Mouse (Mus musculus): ENCODE results near the gene Gba2. TPM values are rescaled to one million over a fixed set of nuclear protein-coding genes. Genes with fewer than 3 reads are reported as not detected.
"Not testable (repeated sequence)": the region's sequence is repeated elsewhere in the genome, so short reads cannot be mapped to it uniquely, and the experiment has no call there.

The Gba2 gene
- polyA plus RNA-seq, 1 experiment, result 0.70 TPM

- no peaks in the 10 kb centered on the region for H3K9me3 ChIP-seq (ENCODE audit: control insufficient read depth, low read length)
- H3K4me3 ChIP-seq (replicated peaks), result peak overlapping the region; percentile 3
- no peaks in the 10 kb centered on the region for H3K36me3 ChIP-seq (ENCODE audit: control insufficient read depth)
- peaks cover 73% of the 10 kb centered on the region for H3K4me1 ChIP-seq (ENCODE audit: control insufficient read depth)
- no peak for TF ChIP-seq GATA1 (IDR thresholded peaks at IDR 0.05; ENCODE audit: low read length)
- no peak; the same call in 2 of the 3 replicates for TF ChIP-seq TAL1 (IDR thresholded peaks at IDR 0.05; ENCODE audit: low read length)
- no peaks in the 10 kb centered on the region for H3K27me3 ChIP-seq (ENCODE audit: control insufficient read depth)
Measured at GRCm38 (mm10) chr4:43598650-43599380, 20.1 kb upstream of the Gba2 start.

DNA sequence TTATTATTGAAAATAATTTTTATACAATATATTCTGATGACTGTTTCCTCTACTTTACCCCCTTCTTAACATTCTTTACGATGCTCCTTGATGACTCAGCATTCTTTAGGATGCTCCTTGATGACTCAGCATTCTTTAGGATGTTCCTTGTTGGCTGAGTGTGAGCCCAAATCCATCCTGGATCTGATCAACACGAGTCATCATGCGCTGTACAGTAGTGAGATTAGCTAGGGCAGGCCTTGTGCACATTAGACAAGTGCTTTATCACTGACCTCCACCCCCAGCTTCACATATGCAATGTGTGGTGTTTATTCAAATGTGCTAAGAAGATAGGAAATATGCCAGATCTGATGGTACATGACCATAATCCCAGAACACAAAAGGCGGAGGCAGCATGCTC, 19.5 kb upstream of the Gba2 start:
- H3K27me3 ChIP-seq (ENCODE audit: control insufficient read depth), result no peaks in the 10 kb centered on the region
- no peak overlapping the region for H3K4me3 ChIP-seq (replicated peaks)
- TF ChIP-seq TAL1 (IDR thresholded peaks at IDR 0.05; ENCODE audit: low read length) (peak; percentile 75), GATA1 (IDR thresholded peaks at IDR 0.05; ENCODE audit: low read length) (peak; percentile 71)
- H3K4me1 ChIP-seq (ENCODE audit: control insufficient read depth), result peaks cover 69% of the 10 kb centered on the region
- no peaks in the 10 kb centered on the region for H3K36me3 ChIP-seq (ENCODE audit: control insufficient read depth)
- no peaks in the 10 kb centered on the region for H3K9me3 ChIP-seq (ENCODE audit: control insufficient read depth, low read length)

DNA sequence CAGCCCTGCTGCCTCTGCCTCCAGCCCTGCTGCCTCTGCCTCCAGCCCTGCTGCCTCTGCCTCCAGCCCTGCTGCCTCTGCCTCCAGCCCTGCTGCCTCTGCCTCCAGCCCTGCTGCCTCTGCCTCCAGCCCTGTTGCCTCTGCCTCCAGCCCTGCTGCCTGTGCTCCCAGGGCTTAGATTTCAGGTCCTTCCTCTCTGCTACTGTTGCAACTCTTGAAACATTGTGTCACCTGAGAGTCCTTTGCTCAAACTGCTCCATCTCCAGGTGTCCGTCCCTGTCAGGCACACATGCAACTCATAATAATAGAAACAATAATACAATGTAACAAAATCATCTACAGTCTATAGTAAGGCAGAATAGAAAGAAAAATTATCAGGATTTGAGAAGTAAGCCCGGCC, 17.9 kb upstream of the Gba2 start:
- H3K36me3 ChIP-seq (ENCODE audit: control insufficient read depth); H3K9me3 ChIP-seq (ENCODE audit: control insufficient read depth, low read length); H3K27me3 ChIP-seq (ENCODE audit: control insufficient read depth); H3K4me3 ChIP-seq (replicated peaks): not testable (repeated sequence)
- peaks cover 57% of the 10 kb centered on the region for H3K4me1 ChIP-seq (ENCODE audit: control insufficient read depth)

- Histone ChIP-seq H3K36me3 (ENCODE audit: control insufficient read depth) (no peaks in the 10 kb centered on the region), H3K4me1 (ENCODE audit: control insufficient read depth) (peaks cover 46% of the 10 kb centered on the region), H3K9me3 (ENCODE audit: control insufficient read depth, low read length) (no peaks in the 10 kb centered on the region), H3K27me3 (ENCODE audit: control insufficient read depth) (0 out of 2 replicates have a peak, but pooled peaks cover 3% of the 10 kb centered on the region), H3K4me3 (replicated peaks) (no peak overlapping the region)
- TF ChIP-seq TAL1 (IDR thresholded peaks at IDR 0.05; ENCODE audit: low read length), result no peak
- TF ChIP-seq GATA1 (IDR thresholded peaks at IDR 0.05; ENCODE audit: low read length), result no peak
Measured at GRCm38 (mm10) chr4:43593453-43593852, 14.8 kb upstream of the Gba2 start.

GRCm38 (mm10) chr4:43591961-43592360, 13.3 kb upstream of the Gba2 start:
- H3K27me3 ChIP-seq (ENCODE audit: control insufficient read depth), result peaks cover 8% of the 10 kb centered on the region
- TF ChIP-seq GATA1 (IDR thresholded peaks at IDR 0.05; ENCODE audit: low read length) (no peak), TAL1 (IDR thresholded peaks at IDR 0.05; ENCODE audit: low read length) (no peak)
- H3K36me3 ChIP-seq (ENCODE audit: control insufficient read depth), result no peaks in the 10 kb centered on the region
- H3K4me3 ChIP-seq (replicated peaks), result no peak overlapping the region
- H3K9me3 ChIP-seq (ENCODE audit: control insufficient read depth, low read length), result no peaks in the 10 kb centered on the region
- H3K4me1 ChIP-seq (ENCODE audit: control insufficient read depth), result peaks cover 42% of the 10 kb centered on the region

DNA sequence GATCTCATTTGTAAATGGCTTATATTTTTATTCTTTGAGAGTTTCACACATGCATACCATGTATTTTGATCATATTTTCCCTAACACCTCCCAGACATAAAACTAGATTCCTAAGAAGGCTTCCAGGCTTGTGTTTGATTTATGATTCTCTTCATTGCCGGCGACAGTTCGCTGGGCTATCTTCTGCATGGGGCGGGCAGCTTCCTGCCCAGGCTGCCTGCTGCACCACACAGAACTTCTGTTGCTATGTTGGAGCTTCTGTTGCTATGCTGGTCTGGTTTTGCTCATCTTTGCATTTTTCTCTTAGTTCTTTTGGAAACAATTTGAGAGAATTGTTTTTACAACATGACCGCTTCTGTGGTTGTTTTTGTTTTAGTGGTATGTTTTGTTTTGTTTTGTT, 12.9 kb upstream of the Gba2 start:
- H3K4me3 ChIP-seq (replicated peaks), result no peak overlapping the region
- no peaks in the 10 kb centered on the region for H3K36me3 ChIP-seq (ENCODE audit: control insufficient read depth)
- H3K4me1 ChIP-seq (ENCODE audit: control insufficient read depth), result peaks cover 40% of the 10 kb centered on the region
- TF ChIP-seq TAL1 (IDR thresholded peaks at IDR 0.05; ENCODE audit: low read length), result no peak
- no peak for TF ChIP-seq GATA1 (IDR thresholded peaks at IDR 0.05; ENCODE audit: low read length)
- peaks cover 8% of the 10 kb centered on the region for H3K27me3 ChIP-seq (ENCODE audit: control insufficient read depth)
- no peaks in the 10 kb centered on the region for H3K9me3 ChIP-seq (ENCODE audit: control insufficient read depth, low read length)

DNA sequence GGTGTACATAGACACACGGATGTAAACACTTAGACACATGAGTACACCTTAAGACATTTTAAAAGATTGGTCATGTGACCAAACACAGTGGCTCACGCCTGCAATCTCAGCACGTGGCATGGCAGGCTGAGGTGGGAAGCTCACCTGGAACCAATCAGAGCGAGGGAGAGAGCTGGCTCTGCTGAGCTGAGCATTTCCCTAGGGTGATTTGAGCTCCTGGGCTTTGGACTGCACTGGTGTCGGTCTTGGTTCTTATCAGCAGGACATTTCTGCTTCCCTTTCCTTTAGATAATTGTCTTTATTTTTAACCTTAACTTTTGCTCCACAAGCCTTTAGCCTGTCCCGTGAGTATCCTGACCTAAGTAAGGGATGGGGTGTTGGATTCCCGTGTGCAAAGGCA, 9.0 kb upstream of the Gba2 start:
- H3K36me3 ChIP-seq (ENCODE audit: control insufficient read depth), result peaks cover 33% of the 10 kb centered on the region
- no peaks in the 10 kb centered on the region for H3K9me3 ChIP-seq (ENCODE audit: control insufficient read depth, low read length)
- no peak overlapping the region for H3K4me3 ChIP-seq (replicated peaks)
- peaks cover 8% of the 10 kb centered on the region for H3K27me3 ChIP-seq (ENCODE audit: control insufficient read depth)
- TF ChIP-seq GATA1 (IDR thresholded peaks at IDR 0.05; ENCODE audit: low read length) (no peak), TAL1 (IDR thresholded peaks at IDR 0.05; ENCODE audit: low read length) (no peak)
- peaks cover 41% of the 10 kb centered on the region for H3K4me1 ChIP-seq (ENCODE audit: control insufficient read depth)

GRCm38 (mm10) chr4:43586411-43586810, 7.7 kb upstream of the Gba2 start:
- TF ChIP-seq TAL1 (IDR thresholded peaks at IDR 0.05; ENCODE audit: low read length) (no peak), GATA1 (IDR thresholded peaks at IDR 0.05; ENCODE audit: low read length) (no peak)
- no peak overlapping the region for H3K4me3 ChIP-seq (replicated peaks)
- H3K4me1 ChIP-seq (ENCODE audit: control insufficient read depth), result peaks cover 47% of the 10 kb centered on the region
- no peaks in the 10 kb centered on the region for H3K9me3 ChIP-seq (ENCODE audit: control insufficient read depth, low read length)
- peaks cover 45% of the 10 kb centered on the region for H3K36me3 ChIP-seq (ENCODE audit: control insufficient read depth)
- peaks cover 8% of the 10 kb centered on the region for H3K27me3 ChIP-seq (ENCODE audit: control insufficient read depth)

DNA sequence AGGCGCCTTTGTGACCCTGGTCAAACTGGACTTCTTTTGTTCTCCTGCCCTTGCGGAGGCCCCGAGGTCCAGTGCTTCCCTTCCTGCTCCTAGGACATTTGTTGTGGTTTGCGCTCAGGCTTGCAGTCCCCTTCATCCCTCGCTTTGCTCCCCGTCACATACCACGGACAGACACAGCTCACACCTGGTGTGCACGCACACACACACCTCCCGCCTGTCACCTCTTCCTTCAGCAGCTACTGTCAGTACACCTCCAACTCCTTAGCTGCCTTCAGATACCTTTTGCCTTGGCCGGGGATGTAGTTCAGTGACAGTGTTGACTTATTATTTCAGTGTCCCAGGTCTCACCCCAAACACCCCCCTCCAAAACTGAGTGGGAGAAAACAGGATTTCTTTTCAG, 7.0 kb upstream of the Gba2 start:
- peaks cover 8% of the 10 kb centered on the region for H3K27me3 ChIP-seq (ENCODE audit: control insufficient read depth)
- H3K9me3 ChIP-seq (ENCODE audit: control insufficient read depth, low read length), result no peaks in the 10 kb centered on the region
- TF ChIP-seq TAL1 (IDR thresholded peaks at IDR 0.05; ENCODE audit: low read length), result no peak
- TF ChIP-seq GATA1 (IDR thresholded peaks at IDR 0.05; ENCODE audit: low read length), result no peak
- no peak overlapping the region for H3K4me3 ChIP-seq (replicated peaks)
- H3K36me3 ChIP-seq (ENCODE audit: control insufficient read depth), result peaks cover 53% of the 10 kb centered on the region
- H3K4me1 ChIP-seq (ENCODE audit: control insufficient read depth), result peaks cover 48% of the 10 kb centered on the region
